Comparison of ENCODE assay signal across 22 mouse cellular contexts in the genomic region with DNA sequence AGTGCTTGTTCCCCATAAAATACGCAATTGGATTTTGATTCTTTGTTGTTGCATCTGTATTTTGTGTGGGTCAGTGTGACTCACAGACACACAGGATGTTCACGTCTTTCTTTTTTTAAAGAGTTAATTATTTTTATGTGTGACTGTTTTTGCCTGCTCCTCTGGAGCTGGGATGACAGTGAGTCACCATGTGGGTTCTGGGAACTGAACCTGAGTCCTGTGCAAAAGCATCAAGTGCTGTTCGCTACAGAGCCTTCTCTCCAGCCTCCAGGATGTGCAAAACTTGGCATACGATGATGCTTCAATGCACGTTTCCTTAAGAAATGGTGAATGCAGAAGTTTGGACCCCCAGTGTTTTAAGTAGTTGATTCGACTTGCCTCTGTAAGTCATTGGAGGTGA.
"Had no signal": no experiment of that assay in that cellular context is flagged by ENCODE, and none has a peak within 500 bp of the region (broad histone marks: within the 10 kb centered on the region; RNA-seq: fewer than 3 reads in every experiment).

No protein-coding gene starts in this region.

- DNase-seq: liver, embryonic 13.5 days; liver, postnatal 0 days; lung, adult 2 months; lung, postnatal 14 days; lung, postnatal 36 days; retina, postnatal 1 day; right cerebral cortex, adult 18-20 months; right cerebral cortex, postnatal 25 days; right cerebral cortex, postnatal 4 days; thymus, adult 2 months; thymus, postnatal 14 days; thymus, postnatal 36 days had no signal

- H3K27ac ChIP-seq: liver, embryonic 13.5 days; liver, embryonic 15.5 days; lung, embryonic 15.5 days; macrophage; midbrain, embryonic 13.5 days; midbrain, embryonic 15.5 days; neural tube, embryonic 13.5 days; neural tube, embryonic 15.5 days; stomach, embryonic 15.5 days; stomach, postnatal 0 days had no signal

- H3K27me3 ChIP-seq: liver, embryonic 13.5 days; lung, embryonic 15.5 days; midbrain, embryonic 13.5 days; midbrain, embryonic 15.5 days; neural tube, embryonic 13.5 days; neural tube, embryonic 15.5 days; stomach, embryonic 15.5 days had no signal

- H3K9ac ChIP-seq: liver, embryonic 13.5 days; liver, embryonic 15.5 days; liver, postnatal 0 days; lung, embryonic 15.5 days; midbrain, embryonic 13.5 days; midbrain, embryonic 15.5 days; neural tube, embryonic 13.5 days; stomach, embryonic 15.5 days had no signal

- H3K4me2 ChIP-seq: liver, embryonic 13.5 days; liver, embryonic 15.5 days; lung, embryonic 15.5 days; midbrain, embryonic 11.5 days; midbrain, embryonic 13.5 days; stomach, embryonic 15.5 days had no signal

- H3K4me3 ChIP-seq: liver, embryonic 13.5 days; liver, embryonic 15.5 days; lung, embryonic 15.5 days; midbrain, embryonic 13.5 days; midbrain, embryonic 15.5 days; neural tube, embryonic 13.5 days; neural tube, embryonic 15.5 days; stomach, embryonic 15.5 days had no signal

- H3K9me3 ChIP-seq: liver, embryonic 13.5 days; liver, embryonic 15.5 days; lung, embryonic 15.5 days; midbrain, embryonic 13.5 days; midbrain, embryonic 15.5 days; neural tube, embryonic 13.5 days; neural tube, embryonic 15.5 days; stomach, embryonic 15.5 days had no signal
